Mouse (Mus musculus) monocyte, adult 2 months (primary cell): ENCODE results near the gene Rpl41.
"Not testable (repeated sequence)": the region's sequence is repeated elsewhere in the genome, so short reads cannot be mapped to it uniquely, and the experiment has no call there.

Experiments
- DNase-seq, 2 experiments: peaks; one replicate each; pipeline ENCODE4 v3.0.0; 2022; ENCODE audit warnings: low spot score in 2 of 2, low read depth in 1 of 2

The Rpl41 gene

GRCm38 (mm10) chr10:128556286-128556685 lies 7.2 kb upstream of the Rpl41 start:
- no peak for DNase-seq

- DNase-seq = not testable (repeated sequence)
Measured at GRCm38 (mm10) chr10:128555567-128555966, 6.5 kb upstream of the Rpl41 start.

GRCm38 (mm10) chr10:128550144-128550823 lies 1.2 kb upstream of the Rpl41 start:
- DNase-seq = not testable (repeated sequence)

- not testable (repeated sequence) for DNase-seq
Measured at GRCm38 (mm10) chr10:128549682-128550057, 565 bp upstream of the Rpl41 start.

GRCm38 (mm10) chr10:128548051-128548791 lies 884 bp downstream of the Rpl41 start:
- not testable (repeated sequence) for DNase-seq

GRCm38 (mm10) chr10:128547361-128548032 lies 1.6 kb downstream of the Rpl41 start, which contains the start of gene Zc3h10:
TSS of gene Zc3h10 (minus strand) at chr10:128547774.
- DNase-seq = peak; percentile 87 to 91

- DNase-seq = no peak
Measured at GRCm38 (mm10) chr10:128546787-128547186, 2.3 kb downstream of the Rpl41 start.

- no peak for DNase-seq
Measured at GRCm38 (mm10) chr10:128546361-128546760, 2.7 kb downstream of the Rpl41 start.

GRCm38 (mm10) chr10:128545570-128545898 lies 3.6 kb downstream of the Rpl41 start:
- no peak for DNase-seq

- DNase-seq = no peak
Measured at GRCm38 (mm10) chr10:128544674-128545569, 4.2 kb downstream of the Rpl41 start.

- DNase-seq = no peak
Measured at GRCm38 (mm10) chr10:128544151-128544657, 4.9 kb downstream of the Rpl41 start.

- no peak for DNase-seq
Measured at GRCm38 (mm10) chr10:128543100-128543499, 6.0 kb downstream of the Rpl41 start.

GRCm38 (mm10) chr10:128538340-128538870 lies 10.7 kb downstream of the Rpl41 start:
- DNase-seq = no peak

- peak; percentile 88 for DNase-seq
Measured at GRCm38 (mm10) chr10:128536266-128536940, 12.7 kb downstream of the Rpl41 start.

- no peak for DNase-seq
Measured at GRCm38 (mm10) chr10:128535624-128536265, 13.4 kb downstream of the Rpl41 start.

GRCm38 (mm10) chr10:128535206-128535605 lies 13.9 kb downstream of the Rpl41 start:
- no peak for DNase-seq

- DNase-seq = no peak
Measured at GRCm38 (mm10) chr10:128526366-128527356, 22.4 kb downstream of the Rpl41 start.

GRCm38 (mm10) chr10:128525671-128526308 lies 23.3 kb downstream of the Rpl41 start, which contains the start of gene Esyt1:
TSS of gene Esyt1 (minus strand) at chr10:128525871.
- peak; percentile 87 to 94 for DNase-seq
